Mouse (Mus musculus): ENCODE data around the gene Fam183b. TPM values are rescaled to one million over a fixed set of nuclear protein-coding genes. Genes with fewer than 3 reads are reported as not detected.
"Not testable (repeated sequence)": the region's sequence is repeated elsewhere in the genome, so short reads cannot be mapped to it uniquely, and the experiment has no call there.

The Fam183b gene
- not detected for total RNA-seq (2021)
- long read RNA-seq, experiment 1 = 0 reads
- long read RNA-seq, experiment 2 = 0 reads

- intact Hi-C loops (cut with DNase I) = no loop called here
- Histone ChIP-seq H3K4me3 (no peak within 1 kb of the TSS), H3K27ac (no peak within 1 kb of the TSS)
- no peak for DNase-seq
- TF ChIP-seq CTCF (IDR thresholded peaks at IDR 0.05) = no peak
Measured at GRCm38 (mm10) chr11:58801558-58802228, at the start of gene Fam183b. Fam183b (minus strand) TSS chr11:58801960.

DNA sequence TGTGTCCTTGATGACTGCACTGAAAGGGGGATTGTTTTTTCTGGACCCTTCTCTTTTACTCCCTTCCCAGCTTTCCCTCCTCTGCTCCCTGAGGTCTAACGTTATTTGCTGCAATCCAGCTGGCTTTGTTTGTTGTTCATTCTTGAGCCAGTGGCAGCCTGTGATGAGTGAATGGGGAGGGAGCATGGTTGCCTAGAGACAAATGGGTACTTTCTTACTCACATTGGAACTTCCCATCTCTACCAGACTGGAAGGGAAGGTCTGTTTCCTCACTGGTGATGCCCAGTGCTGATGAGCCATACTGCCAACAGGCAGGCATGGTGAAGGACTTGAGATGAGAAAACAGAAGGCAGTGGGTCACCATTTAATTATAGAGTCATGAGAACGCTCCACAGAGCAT, 48.0 kb upstream of the Fam183b start:
- TF ChIP-seq CTCF (IDR thresholded peaks at IDR 0.05) = no peak
- Histone ChIP-seq H3K27ac (no peak overlapping the region), H3K4me3 (no peak overlapping the region)
- intact Hi-C loops (cut with DNase I) = no loop called here
- no peak for DNase-seq

DNA sequence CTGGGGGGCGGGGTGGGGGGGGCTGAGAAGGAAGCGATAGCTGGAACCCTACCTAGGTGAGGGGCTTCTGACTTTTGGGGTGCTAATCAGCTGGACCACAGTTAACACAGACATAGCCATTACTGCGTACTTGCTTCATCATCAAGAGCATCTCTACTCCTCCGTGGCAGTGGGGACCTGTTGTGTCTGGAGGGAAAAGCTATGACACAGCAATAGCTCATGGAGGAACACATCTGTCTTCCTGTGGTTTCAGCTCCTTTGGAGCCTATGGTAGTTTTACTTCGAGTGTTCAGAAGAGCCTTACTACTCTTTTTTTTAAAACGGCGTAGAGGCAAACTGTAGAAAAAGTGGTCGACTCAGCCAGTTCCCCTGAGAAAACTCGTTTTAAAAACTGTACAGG, 45.9 kb upstream of the Fam183b start:
- no peak for DNase-seq
- peak overlapping the region; percentile 82 for H3K4me3 ChIP-seq
- TF ChIP-seq CTCF (IDR thresholded peaks at IDR 0.05) = no peak
- H3K27ac ChIP-seq = peak overlapping the region; percentile 88
- intact Hi-C loops (cut with DNase I) = no loop called here

GRCm38 (mm10) chr11:58846919-58847461, 45.2 kb upstream of the Fam183b start, which contains the start of gene Gm12258:
Gm12258 (plus strand) TSS chr11:58847158.
- intact Hi-C loops (cut with DNase I) = no loop called here
- peak within 1 kb of the TSS; percentile 82 for H3K4me3 ChIP-seq
- H3K27ac ChIP-seq = peak within 1 kb of the TSS; percentile 88

DNA sequence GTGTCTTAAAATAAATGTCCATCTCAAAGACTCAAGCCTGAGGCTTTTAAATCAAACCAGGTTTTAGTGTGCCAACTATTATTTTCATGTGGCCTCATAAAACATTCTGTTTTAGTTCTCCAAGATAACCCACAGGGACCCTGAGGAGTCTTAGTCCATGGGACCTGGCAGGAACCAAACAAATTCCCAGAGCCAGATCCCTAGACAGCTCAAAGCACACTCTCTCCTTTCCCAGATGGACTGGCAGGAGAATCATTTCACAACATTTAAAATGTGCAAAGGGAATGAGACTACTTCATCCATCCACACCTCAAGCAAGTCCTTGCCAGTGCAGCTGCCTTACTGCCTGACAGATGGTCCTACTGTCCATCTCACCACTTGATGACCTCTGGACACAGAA, 37.2 kb upstream of the Fam183b start, which contains the start of gene Olfr311:
Olfr311 (plus strand) TSS at position 301 of the 400 bp plus-strand sequence.
- DNase-seq; H3K4me3 ChIP-seq; intact Hi-C loops (cut with DNase I); H3K27ac ChIP-seq: not testable (repeated sequence)

More at GRCm38 (mm10) chr11:58846919-58847461, 45.2 kb upstream of the Fam183b start, which contains the start of gene Gm12258:
- no peak for TF ChIP-seq CTCF (IDR thresholded peaks at IDR 0.05)
- DNase-seq = peak; percentile 86

DNA sequence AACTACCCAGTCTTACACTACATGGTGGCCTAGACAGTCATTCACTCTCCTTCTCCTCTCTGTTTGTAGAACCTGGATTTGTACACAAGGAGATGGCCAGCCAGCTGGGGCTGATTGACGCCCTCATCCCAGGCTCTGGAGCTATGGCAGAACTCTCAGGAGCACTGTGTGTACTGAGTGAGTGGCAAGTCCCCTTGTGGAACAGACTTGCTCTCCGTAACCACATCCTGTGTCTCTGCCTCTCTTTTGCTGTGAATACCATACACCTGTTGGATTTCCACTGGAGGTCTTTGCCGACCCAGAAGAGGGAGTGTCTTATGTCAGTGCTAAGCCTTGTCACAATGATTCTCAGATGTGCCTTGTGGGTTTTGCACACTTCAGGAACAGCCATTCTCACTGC, 30.8 kb upstream of the Fam183b start:
- DNase-seq; intact Hi-C loops (cut with DNase I); H3K27ac ChIP-seq; H3K4me3 ChIP-seq: not testable (repeated sequence)

- intact Hi-C loops (cut with DNase I) = no loop called here
- DNase-seq = no peak
- TF ChIP-seq CTCF (IDR thresholded peaks at IDR 0.05) = no peak
- no peak overlapping the region for H3K27ac ChIP-seq
- no peak overlapping the region for H3K4me3 ChIP-seq
Measured at GRCm38 (mm10) chr11:58829764-58830163, 28.0 kb upstream of the Fam183b start.

DNA sequence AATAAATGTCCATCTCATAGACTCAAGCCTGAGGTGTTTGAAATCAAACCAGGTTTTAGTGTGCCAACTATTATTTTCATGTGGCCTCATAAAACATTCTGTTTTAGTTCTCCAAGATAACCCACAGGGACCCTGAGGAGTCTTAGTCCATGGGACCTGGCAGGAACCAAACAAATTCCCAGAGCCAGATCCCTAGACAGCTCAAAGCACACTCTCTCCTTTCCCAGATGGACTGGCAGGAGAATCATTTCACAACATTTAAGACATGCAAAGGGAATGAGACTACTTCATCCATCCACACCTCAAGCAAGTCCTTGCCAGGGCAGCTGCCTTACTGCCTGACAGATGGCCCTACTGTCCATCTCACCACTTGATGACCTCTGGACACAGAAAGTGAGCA, 27.2 kb upstream of the Fam183b start, which contains the start of gene Olfr312:
Olfr312 (plus strand) TSS at position 301 of the 400 bp plus-strand sequence.
- H3K4me3 ChIP-seq; intact Hi-C loops (cut with DNase I); DNase-seq; H3K27ac ChIP-seq: not testable (repeated sequence)

GRCm38 (mm10) chr11:58815676-58816075, 13.9 kb upstream of the Fam183b start:
- intact Hi-C loops (cut with DNase I) = no loop called here
- no peak for TF ChIP-seq CTCF (IDR thresholded peaks at IDR 0.05)
- H3K27ac ChIP-seq = no peak overlapping the region
- DNase-seq = no peak
- no peak overlapping the region for H3K4me3 ChIP-seq

DNA sequence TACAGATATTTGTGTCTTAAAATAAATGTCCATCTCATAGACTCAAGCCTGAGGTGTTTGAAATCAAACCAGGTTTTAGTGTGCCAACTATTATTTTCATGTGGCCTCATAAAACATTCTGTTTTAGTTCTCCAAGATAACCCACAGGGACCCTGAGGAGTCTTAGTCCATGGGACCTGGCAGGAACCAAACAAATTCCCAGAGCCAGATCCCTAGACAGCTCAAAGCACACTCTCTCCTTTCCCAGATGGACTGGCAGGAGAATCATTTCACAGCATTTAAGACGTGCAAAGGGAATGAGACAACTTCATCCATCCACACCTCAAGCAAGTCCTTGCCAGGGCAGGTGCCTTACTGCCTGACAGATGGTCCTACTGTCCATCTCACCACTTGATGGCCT, 12.9 kb upstream of the Fam183b start, which contains the start of gene Olfr313:
Olfr313 (plus strand) TSS at position 301 of the 400 bp plus-strand sequence.
- intact Hi-C loops (cut with DNase I); DNase-seq; H3K27ac ChIP-seq; H3K4me3 ChIP-seq: not testable (repeated sequence)

DNA sequence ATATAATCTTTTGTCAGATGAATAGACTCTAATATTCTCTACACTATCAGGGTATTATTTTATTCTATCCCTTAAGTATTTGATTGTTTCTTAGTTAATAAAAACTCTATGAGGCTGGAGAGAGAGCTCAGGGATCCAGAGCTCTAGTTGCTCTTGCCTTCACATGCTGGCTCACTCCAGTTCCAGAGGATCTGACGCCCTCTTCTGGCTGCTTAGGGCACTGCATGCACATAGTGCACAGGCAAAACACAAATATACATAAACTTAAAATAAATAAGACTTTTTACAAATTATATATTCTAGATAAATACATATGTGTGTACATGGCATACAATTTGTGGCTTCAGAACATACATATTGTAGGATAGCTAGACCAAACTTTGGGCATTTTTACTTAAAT, 10.2 kb upstream of the Fam183b start:
- 0 out of 2 replicates have a peak, but pooled peaks have one; percentile 15 for TF ChIP-seq CTCF (IDR thresholded peaks at IDR 0.05)
- intact Hi-C loops (cut with DNase I) = no loop called here
- DNase-seq = no peak
- H3K4me3 ChIP-seq = no peak overlapping the region
- H3K27ac ChIP-seq = no peak overlapping the region

DNA sequence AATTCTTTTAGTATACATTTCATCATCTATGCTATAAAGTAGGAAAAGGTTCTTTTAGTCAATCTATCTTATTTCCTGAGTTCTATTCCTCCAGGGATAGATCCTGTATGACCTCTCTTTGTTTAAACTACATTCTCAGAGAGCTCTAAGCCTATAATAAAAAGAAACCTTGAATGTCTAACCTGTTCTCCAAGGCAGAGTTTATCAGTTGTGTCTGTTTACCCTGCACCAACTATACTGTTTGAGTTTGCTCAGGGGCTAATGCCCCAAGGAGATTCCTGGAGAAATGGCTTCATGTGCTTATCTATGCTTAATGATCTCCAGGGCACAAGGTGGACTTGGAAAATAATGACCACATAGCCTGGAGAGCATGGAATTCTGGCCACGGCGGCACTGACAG, 2.6 kb upstream of the Fam183b start:
- intact Hi-C loops (cut with DNase I) = no loop called here
- Histone ChIP-seq H3K4me3 (no peak overlapping the region), H3K27ac (no peak overlapping the region)
- DNase-seq = no peak
- TF ChIP-seq CTCF (IDR thresholded peaks at IDR 0.05) = no peak

- no peak for DNase-seq
- TF ChIP-seq CTCF (IDR thresholded peaks at IDR 0.05) = no peak
- Histone ChIP-seq H3K4me3 (no peak overlapping the region), H3K27ac (no peak overlapping the region)
- intact Hi-C loops (cut with DNase I) = no loop called here
Measured at GRCm38 (mm10) chr11:58803871-58804270, 2.1 kb upstream of the Fam183b start.
